Mouse (Mus musculus): ENCODE data around the gene Lclat1. TPM values are rescaled to one million over a fixed set of nuclear protein-coding genes. Genes with fewer than 3 reads are reported as not detected.

Lclat1 gene
- polyA plus RNA-seq, 1 experiment from 2014 or later: 29.2 TPM

GRCm38 (mm10) chr17:73203642-73204332, 96.0 kb downstream of the Lclat1 start:
- 0 out of 2 replicates have a peak, but pooled peaks cover 3% of the 10 kb centered on the region for H3K36me3 ChIP-seq (ENCODE audit: control insufficient read depth, insufficient read depth, low read length)
- no peaks in the 10 kb centered on the region for H3K27me3 ChIP-seq (replicated peaks; ENCODE audit: control insufficient read depth, insufficient read depth, low read length)
- no peak overlapping the region for H3K4me3 ChIP-seq (ENCODE audit: low read depth, low read length)
- H3K9ac ChIP-seq (ENCODE audit: low read length): no peak overlapping the region
- H3K27ac ChIP-seq (ENCODE audit: low read depth): no peak overlapping the region
- DNase-seq (ENCODE audit: low spot score): no peak
- no peak for ATAC-seq (replicated peaks; ENCODE audit: low FRiP score, low TSS enrichment, low read depth)
- no peaks in the 10 kb centered on the region for H3K4me1 ChIP-seq (replicated peaks; ENCODE audit: control insufficient read depth, insufficient read depth, low read length)
- no peaks in the 10 kb centered on the region; the same call in 1 of the 2 replicates for H3K9me3 ChIP-seq (ENCODE audit: control insufficient read depth, low read length)
- H3K4me2 ChIP-seq (ENCODE audit: low read length): no peak overlapping the region
- 78% methylated on average over 15 of the region's 15 CpGs for WGBS

GRCm38 (mm10) chr17:73210960-73211531, 103.3 kb downstream of the Lclat1 start:
- Histone ChIP-seq H3K4me1 (replicated peaks; ENCODE audit: control insufficient read depth, insufficient read depth, low read length) (peaks cover 10% of the 10 kb centered on the region; the same call in 1 of the 2 replicates), H3K36me3 (ENCODE audit: control insufficient read depth, insufficient read depth, low read length) (0 out of 2 replicates have a peak, but pooled peaks cover 3% of the 10 kb centered on the region), H3K4me3 (ENCODE audit: low read depth, low read length) (no peak overlapping the region), H3K9ac (ENCODE audit: low read length) (no peak overlapping the region), H3K9me3 (ENCODE audit: control insufficient read depth, low read length) (no peaks in the 10 kb centered on the region), H3K27ac (ENCODE audit: low read depth) (no peak overlapping the region), H3K27me3 (replicated peaks; ENCODE audit: control insufficient read depth, insufficient read depth, low read length) (no peaks in the 10 kb centered on the region), H3K4me2 (ENCODE audit: low read length) (no peak overlapping the region)
- DNase-seq (ENCODE audit: low spot score) (no peak), ATAC-seq (replicated peaks; ENCODE audit: low FRiP score, low TSS enrichment, low read depth) (no peak)
- 91% methylated on average over 5 of the region's 5 CpGs for WGBS

GRCm38 (mm10) chr17:73212754-73213153, 105.0 kb downstream of the Lclat1 start:
- H3K4me1 ChIP-seq (replicated peaks; ENCODE audit: control insufficient read depth, insufficient read depth, low read length): peaks cover 10% of the 10 kb centered on the region; the same call in 1 of the 2 replicates
- H3K4me2 ChIP-seq (ENCODE audit: low read length): no peak overlapping the region
- no peak for DNase-seq (ENCODE audit: low spot score)
- no peak overlapping the region for H3K27ac ChIP-seq (ENCODE audit: low read depth)
- ATAC-seq (replicated peaks; ENCODE audit: low FRiP score, low TSS enrichment, low read depth): no peak
- H3K36me3 ChIP-seq (ENCODE audit: control insufficient read depth, insufficient read depth, low read length): 0 out of 2 replicates have a peak, but pooled peaks cover 3% of the 10 kb centered on the region
- H3K9ac ChIP-seq (ENCODE audit: low read length): no peak overlapping the region
- H3K9me3 ChIP-seq (ENCODE audit: control insufficient read depth, low read length): no peaks in the 10 kb centered on the region
- 58% methylated on average over 3 of the region's 3 CpGs for WGBS
- no peaks in the 10 kb centered on the region for H3K27me3 ChIP-seq (replicated peaks; ENCODE audit: control insufficient read depth, insufficient read depth, low read length)
- no peak overlapping the region for H3K4me3 ChIP-seq (ENCODE audit: low read depth, low read length)

- no peak overlapping the region for H3K4me3 ChIP-seq (ENCODE audit: low read depth, low read length)
- peaks cover 10% of the 10 kb centered on the region; the same call in 1 of the 2 replicates for H3K4me1 ChIP-seq (replicated peaks; ENCODE audit: control insufficient read depth, insufficient read depth, low read length)
- no peak overlapping the region for H3K9ac ChIP-seq (ENCODE audit: low read length)
- H3K4me2 ChIP-seq (ENCODE audit: low read length): no peak overlapping the region
- no peak overlapping the region for H3K27ac ChIP-seq (ENCODE audit: low read depth)
- ATAC-seq (replicated peaks; ENCODE audit: low FRiP score, low TSS enrichment, low read depth) (no peak), DNase-seq (ENCODE audit: low spot score) (no peak)
- H3K9me3 ChIP-seq (ENCODE audit: control insufficient read depth, low read length): no peaks in the 10 kb centered on the region
- 0 out of 2 replicates have a peak, but pooled peaks cover 3% of the 10 kb centered on the region for H3K36me3 ChIP-seq (ENCODE audit: control insufficient read depth, insufficient read depth, low read length)
- WGBS: 52% methylated on average over 1 of the region's 1 CpGs
- no peaks in the 10 kb centered on the region for H3K27me3 ChIP-seq (replicated peaks; ENCODE audit: control insufficient read depth, insufficient read depth, low read length)
Observed at GRCm38 (mm10) chr17:73213187-73213586, 105.4 kb downstream of the Lclat1 start.

- no peak overlapping the region for H3K27ac ChIP-seq (ENCODE audit: low read depth)
- ATAC-seq (replicated peaks; ENCODE audit: low FRiP score, low TSS enrichment, low read depth): no peak
Observed at GRCm38 (mm10) chr17:73213677-73214076, 105.9 kb downstream of the Lclat1 start.

GRCm38 (mm10) chr17:73217274-73217673, 109.5 kb downstream of the Lclat1 start:
- ATAC-seq (replicated peaks; ENCODE audit: low FRiP score, low TSS enrichment, low read depth) (peak; percentile 40; the same call in 1 of the 2 replicates), DNase-seq (ENCODE audit: low spot score) (no peak)
- H3K4me1 ChIP-seq (replicated peaks; ENCODE audit: control insufficient read depth, insufficient read depth, low read length): peaks cover 13% of the 10 kb centered on the region
- H3K36me3 ChIP-seq (ENCODE audit: control insufficient read depth, insufficient read depth, low read length): no peaks in the 10 kb centered on the region
- H3K27me3 ChIP-seq (replicated peaks; ENCODE audit: control insufficient read depth, insufficient read depth, low read length): no peaks in the 10 kb centered on the region
- no peak overlapping the region for H3K4me3 ChIP-seq (ENCODE audit: low read depth, low read length)
- 73% methylated on average over 3 of the region's 3 CpGs for WGBS
- no peaks in the 10 kb centered on the region for H3K9me3 ChIP-seq (ENCODE audit: control insufficient read depth, low read length)
- H3K27ac ChIP-seq (ENCODE audit: low read depth): no peak overlapping the region
- H3K9ac ChIP-seq (ENCODE audit: low read length): no peak overlapping the region
- no peak overlapping the region for H3K4me2 ChIP-seq (ENCODE audit: low read length)

More at GRCm38 (mm10) chr17:73213677-73214076, 105.9 kb downstream of the Lclat1 start:
- H3K27me3 ChIP-seq (replicated peaks; ENCODE audit: control insufficient read depth, insufficient read depth, low read length): no peaks in the 10 kb centered on the region
- H3K4me1 ChIP-seq (replicated peaks; ENCODE audit: control insufficient read depth, insufficient read depth, low read length): peaks cover 10% of the 10 kb centered on the region; the same call in 1 of the 2 replicates
- H3K36me3 ChIP-seq (ENCODE audit: control insufficient read depth, insufficient read depth, low read length): no peaks in the 10 kb centered on the region
- H3K9ac ChIP-seq (ENCODE audit: low read length): no peak overlapping the region
- WGBS: 58% methylated on average over 2 of the region's 2 CpGs
- no peak for DNase-seq (ENCODE audit: low spot score)
- no peaks in the 10 kb centered on the region for H3K9me3 ChIP-seq (ENCODE audit: control insufficient read depth, low read length)
- no peak overlapping the region for H3K4me2 ChIP-seq (ENCODE audit: low read length)
- H3K4me3 ChIP-seq (ENCODE audit: low read depth, low read length): no peak overlapping the region

- ATAC-seq (replicated peaks; ENCODE audit: low FRiP score, low TSS enrichment, low read depth) (no peak), DNase-seq (ENCODE audit: low spot score) (no peak)
- Histone ChIP-seq H3K4me2 (ENCODE audit: low read length) (no peak overlapping the region), H3K36me3 (ENCODE audit: control insufficient read depth, insufficient read depth, low read length) (no peaks in the 10 kb centered on the region), H3K9ac (ENCODE audit: low read length) (no peak overlapping the region), H3K4me3 (ENCODE audit: low read depth, low read length) (no peak overlapping the region), H3K9me3 (ENCODE audit: control insufficient read depth, low read length) (no peaks in the 10 kb centered on the region), H3K4me1 (replicated peaks; ENCODE audit: control insufficient read depth, insufficient read depth, low read length) (peaks cover 11% of the 10 kb centered on the region), H3K27ac (ENCODE audit: low read depth) (no peak overlapping the region), H3K27me3 (replicated peaks; ENCODE audit: control insufficient read depth, insufficient read depth, low read length) (no peaks in the 10 kb centered on the region)
- WGBS: 55% methylated on average over 7 of the region's 7 CpGs
Observed at GRCm38 (mm10) chr17:73220746-73221145, 113.0 kb downstream of the Lclat1 start.

GRCm38 (mm10) chr17:73222077-73222476, 114.3 kb downstream of the Lclat1 start:
- H3K4me2 ChIP-seq (ENCODE audit: low read length): no peak overlapping the region
- H3K9ac ChIP-seq (ENCODE audit: low read length): no peak overlapping the region
- DNase-seq (ENCODE audit: low spot score) (no peak), ATAC-seq (replicated peaks; ENCODE audit: low FRiP score, low TSS enrichment, low read depth) (no peak)
- H3K4me3 ChIP-seq (ENCODE audit: low read depth, low read length): no peak overlapping the region
- no peak overlapping the region for H3K27ac ChIP-seq (ENCODE audit: low read depth)
- peaks cover 16% of the 10 kb centered on the region for H3K4me1 ChIP-seq (replicated peaks; ENCODE audit: control insufficient read depth, insufficient read depth, low read length)
- H3K27me3 ChIP-seq (replicated peaks; ENCODE audit: control insufficient read depth, insufficient read depth, low read length): no peaks in the 10 kb centered on the region
- 69% methylated on average over 7 of the region's 7 CpGs for WGBS
- H3K9me3 ChIP-seq (ENCODE audit: control insufficient read depth, low read length): no peaks in the 10 kb centered on the region
- H3K36me3 ChIP-seq (ENCODE audit: control insufficient read depth, insufficient read depth, low read length): no peaks in the 10 kb centered on the region

Measured in intestine, embryonic 14.5 days (tissue).